Mouse (Mus musculus) lung, postnatal 36 days (tissue): ENCODE measurements around the gene Ppil1.

ENCODE experiments used
- DNase-seq: peaks from one replicate; pipeline ENCODE4 v3.0.0; 2022; ENCODE audit warnings: mixed read lengths

The Ppil1 gene

GRCm38 (mm10) chr17:29263840-29264633 is at the start of gene Ppil1:
Gene Ppil1, minus strand, starts transcription at chr17:29264186.
- peak; percentile 83 for DNase-seq

GRCm38 (mm10) chr17:29313300-29313699 is 49.3 kb upstream of the Ppil1 start:
- DNase-seq: no peak

GRCm38 (mm10) chr17:29312082-29312481 is 48.1 kb upstream of the Ppil1 start:
- DNase-seq: no peak

- DNase-seq: no peak
Observed at GRCm38 (mm10) chr17:29311602-29312001, 47.6 kb upstream of the Ppil1 start.

- DNase-seq: peak; percentile 28
Observed at GRCm38 (mm10) chr17:29310056-29310623, 46.2 kb upstream of the Ppil1 start.

- DNase-seq: no peak
Observed at GRCm38 (mm10) chr17:29305871-29306270, 41.9 kb upstream of the Ppil1 start.

GRCm38 (mm10) chr17:29305058-29305806 is 41.2 kb upstream of the Ppil1 start:
- DNase-seq: peak; percentile 56

GRCm38 (mm10) chr17:29304376-29305057 is 40.5 kb upstream of the Ppil1 start:
- DNase-seq: peak; percentile 49

GRCm38 (mm10) chr17:29303856-29304255 is 39.9 kb upstream of the Ppil1 start:
- no peak for DNase-seq

GRCm38 (mm10) chr17:29303087-29303486 is 39.1 kb upstream of the Ppil1 start:
- DNase-seq: no peak

- DNase-seq: no peak
Observed at GRCm38 (mm10) chr17:29302149-29302548, 38.2 kb upstream of the Ppil1 start.

GRCm38 (mm10) chr17:29301421-29301820 is 37.4 kb upstream of the Ppil1 start:
- DNase-seq: no peak

GRCm38 (mm10) chr17:29300926-29301325 is 36.9 kb upstream of the Ppil1 start:
- DNase-seq: no peak

- no peak for DNase-seq
Observed at GRCm38 (mm10) chr17:29299282-29299681, 35.3 kb upstream of the Ppil1 start.

- no peak for DNase-seq
Observed at GRCm38 (mm10) chr17:29297813-29298212, 33.8 kb upstream of the Ppil1 start.

- DNase-seq: no peak
Observed at GRCm38 (mm10) chr17:29297321-29297720, 33.3 kb upstream of the Ppil1 start.

- no peak for DNase-seq
Observed at GRCm38 (mm10) chr17:29295835-29296234, 31.8 kb upstream of the Ppil1 start.

GRCm38 (mm10) chr17:29293807-29294605 is 30.0 kb upstream of the Ppil1 start:
- peak; percentile 60 for DNase-seq

- DNase-seq: no peak
Observed at GRCm38 (mm10) chr17:29292996-29293395, 29.0 kb upstream of the Ppil1 start.

GRCm38 (mm10) chr17:29291793-29292192 is 27.8 kb upstream of the Ppil1 start:
- no peak for DNase-seq

GRCm38 (mm10) chr17:29282216-29282952 is 18.4 kb upstream of the Ppil1 start:
- DNase-seq: peak; percentile 45

- no peak for DNase-seq
Observed at GRCm38 (mm10) chr17:29281541-29281940, 17.6 kb upstream of the Ppil1 start.
